Mouse (Mus musculus): Measurements from ENCODE around the gene Dcp1b. TPM values are rescaled to one million over a fixed set of nuclear protein-coding genes. Genes with fewer than 3 reads are reported as not detected.

The Dcp1b gene
- polyA plus RNA-seq, 1 experiment from 2014 or later: 6.6 TPM

DNA sequence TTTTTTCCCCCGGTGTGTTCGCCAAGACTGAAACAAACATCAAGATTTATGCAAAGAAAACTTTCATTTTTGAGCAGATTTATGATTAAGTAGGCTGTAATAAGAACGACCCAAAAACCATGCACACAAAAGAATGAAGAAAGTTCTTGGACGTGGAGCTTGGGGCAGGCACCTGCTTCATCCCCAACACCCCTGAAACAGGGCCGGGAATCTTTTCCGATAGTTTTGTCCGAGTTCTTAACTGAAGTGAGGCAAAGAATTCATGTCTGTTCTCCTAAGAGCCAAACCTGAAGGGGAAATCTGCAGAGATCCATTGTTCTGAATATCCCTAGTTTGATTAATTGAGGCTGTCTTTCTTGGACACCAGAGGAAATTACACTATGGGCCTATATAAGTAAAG is 1.1 kb downstream of the Dcp1b start:
- WGBS: 53% methylated on average over 7 of the region's 7 CpGs
- no peaks in the 10 kb centered on the region for H3K27me3 ChIP-seq (replicated peaks; ENCODE audit: insufficient read depth, low read length)
- 0 out of 2 replicates have a peak, but pooled peaks cover 3% of the 10 kb centered on the region for H3K36me3 ChIP-seq (ENCODE audit: insufficient read depth, low read length)
- peak overlapping the region; percentile 96; the same call in 1 of the 2 replicates for H3K4me3 ChIP-seq (ENCODE audit: low read depth, low read length)
- H3K4me2 ChIP-seq (replicated peaks; ENCODE audit: low read depth, low read length): peak overlapping the region; percentile 65; the same call in 1 of the 2 replicates
- peaks cover 6% of the 10 kb centered on the region; the same call in 1 of the 2 replicates for H3K4me1 ChIP-seq (ENCODE audit: insufficient read depth, low read depth, low read length)
- H3K9ac ChIP-seq (replicated peaks; ENCODE audit: low read depth): no peak overlapping the region
- H3K27ac ChIP-seq (ENCODE audit: low read length): no peak overlapping the region
- ATAC-seq (no peak), DNase-seq (ENCODE audit: low spot score) (no peak)
- no peak for TF ChIP-seq CTCF (IDR thresholded peaks at IDR 0.05)
- TF ChIP-seq EP300 (IDR thresholded peaks at IDR 0.05): no peak
- H3K9me3 ChIP-seq (ENCODE audit: low read length): no peaks in the 10 kb centered on the region

DNA sequence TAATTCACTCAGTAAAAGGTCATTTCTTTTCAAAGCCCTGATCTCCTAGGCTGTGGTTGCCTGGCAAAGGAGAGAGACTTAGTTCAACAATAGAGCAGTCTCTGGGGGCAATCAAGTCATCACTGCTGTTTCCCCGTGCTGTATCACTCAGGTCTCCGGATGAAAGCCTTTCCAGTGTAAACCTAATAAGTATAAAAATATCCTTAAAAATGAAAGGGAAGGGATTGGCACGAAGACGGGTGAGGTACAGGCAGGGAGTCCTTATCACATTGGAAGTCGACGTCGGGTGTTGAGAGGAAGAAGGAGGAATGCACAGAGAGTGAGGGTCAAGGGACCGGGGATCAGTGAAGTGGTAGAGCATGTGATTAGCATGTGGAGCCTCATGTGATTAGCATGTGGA is 2.0 kb downstream of the Dcp1b start:
- Histone ChIP-seq H3K9ac (replicated peaks; ENCODE audit: low read depth) (no peak overlapping the region), H3K27me3 (replicated peaks; ENCODE audit: insufficient read depth, low read length) (no peaks in the 10 kb centered on the region), H3K4me3 (ENCODE audit: low read depth, low read length) (no peak overlapping the region), H3K4me1 (ENCODE audit: insufficient read depth, low read depth, low read length) (peaks cover 6% of the 10 kb centered on the region; the same call in 1 of the 2 replicates), H3K4me2 (replicated peaks; ENCODE audit: low read depth, low read length) (no peak overlapping the region), H3K36me3 (ENCODE audit: insufficient read depth, low read length) (0 out of 2 replicates have a peak, but pooled peaks cover 3% of the 10 kb centered on the region), H3K9me3 (ENCODE audit: low read length) (no peaks in the 10 kb centered on the region), H3K27ac (ENCODE audit: low read length) (no peak overlapping the region)
- 41% methylated on average over 8 of the region's 8 CpGs for WGBS
- TF ChIP-seq EP300 (IDR thresholded peaks at IDR 0.05) (no peak), CTCF (IDR thresholded peaks at IDR 0.05) (no peak)
- DNase-seq (ENCODE audit: low spot score) (no peak), ATAC-seq (no peak)

DNA sequence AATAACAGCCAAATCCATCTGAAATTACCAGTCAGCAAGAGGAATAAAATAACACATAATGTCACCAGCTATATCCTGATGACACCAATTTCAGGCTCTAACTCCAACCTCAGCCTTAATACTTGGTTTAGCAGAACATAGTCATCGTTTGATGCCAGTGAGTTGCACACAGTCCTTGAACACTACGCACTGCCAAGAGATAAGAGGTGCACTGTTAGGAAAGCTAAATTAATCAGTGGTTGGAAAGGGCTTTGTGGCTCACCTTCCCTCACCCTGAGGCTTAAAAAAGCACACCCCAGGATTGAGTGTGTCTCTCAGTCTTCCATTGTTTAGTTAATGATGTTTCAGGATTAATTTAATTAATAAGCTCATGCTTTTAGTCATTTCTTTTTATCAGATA is 5.1 kb downstream of the Dcp1b start:
- 0 out of 2 replicates have a peak, but pooled peaks cover 3% of the 10 kb centered on the region for H3K4me1 ChIP-seq (ENCODE audit: insufficient read depth, low read depth, low read length)

DNA sequence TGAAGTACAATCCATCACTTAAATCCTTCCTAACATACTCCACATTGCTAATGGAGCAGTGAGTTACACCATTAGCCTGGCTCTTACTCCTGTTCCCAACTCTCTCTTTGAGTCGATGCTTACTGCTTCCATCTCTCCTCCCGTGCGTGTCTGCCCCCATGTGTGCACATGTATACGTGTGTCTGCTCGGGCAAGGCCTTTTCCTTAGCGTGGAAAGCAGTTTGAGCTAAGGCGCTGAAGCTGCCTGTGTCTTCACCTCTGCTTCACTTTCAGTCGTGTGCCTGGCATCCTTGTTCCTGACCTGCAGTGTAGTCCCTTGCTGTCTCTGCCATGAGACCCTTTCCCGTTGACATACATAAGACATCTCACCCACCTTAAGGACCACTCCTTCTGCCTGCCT is 7.2 kb downstream of the Dcp1b start:
- no peak for TF ChIP-seq CTCF (IDR thresholded peaks at IDR 0.05)
- no peak for TF ChIP-seq EP300 (IDR thresholded peaks at IDR 0.05)
- Histone ChIP-seq H3K9ac (replicated peaks; ENCODE audit: low read depth) (no peak overlapping the region), H3K36me3 (ENCODE audit: insufficient read depth, low read length) (0 out of 2 replicates have a peak, but pooled peaks cover 3% of the 10 kb centered on the region), H3K27me3 (replicated peaks; ENCODE audit: insufficient read depth, low read length) (no peaks in the 10 kb centered on the region), H3K4me2 (replicated peaks; ENCODE audit: low read depth, low read length) (no peak overlapping the region), H3K4me3 (ENCODE audit: low read depth, low read length) (no peak overlapping the region), H3K9me3 (ENCODE audit: low read length) (no peaks in the 10 kb centered on the region), H3K27ac (ENCODE audit: low read length) (no peak overlapping the region), H3K4me1 (ENCODE audit: insufficient read depth, low read depth, low read length) (no peaks in the 10 kb centered on the region)
- DNase-seq (ENCODE audit: low spot score): no peak
- no peak for ATAC-seq
- WGBS: 85% methylated on average over 9 of the region's 9 CpGs

More for the DNA sequence above, 5.1 kb downstream of the Dcp1b start:
- Histone ChIP-seq H3K4me3 (ENCODE audit: low read depth, low read length) (no peak overlapping the region), H3K27ac (ENCODE audit: low read length) (no peak overlapping the region), H3K27me3 (replicated peaks; ENCODE audit: insufficient read depth, low read length) (no peaks in the 10 kb centered on the region), H3K4me2 (replicated peaks; ENCODE audit: low read depth, low read length) (no peak overlapping the region), H3K9ac (replicated peaks; ENCODE audit: low read depth) (no peak overlapping the region), H3K36me3 (ENCODE audit: insufficient read depth, low read length) (0 out of 2 replicates have a peak, but pooled peaks cover 3% of the 10 kb centered on the region), H3K9me3 (ENCODE audit: low read length) (no peaks in the 10 kb centered on the region)
- 63% methylated on average over 2 of the region's 2 CpGs for WGBS
- TF ChIP-seq CTCF (IDR thresholded peaks at IDR 0.05): no peak
- TF ChIP-seq EP300 (IDR thresholded peaks at IDR 0.05): no peak
- no peak for DNase-seq (ENCODE audit: low spot score)
- ATAC-seq: no peak

DNA sequence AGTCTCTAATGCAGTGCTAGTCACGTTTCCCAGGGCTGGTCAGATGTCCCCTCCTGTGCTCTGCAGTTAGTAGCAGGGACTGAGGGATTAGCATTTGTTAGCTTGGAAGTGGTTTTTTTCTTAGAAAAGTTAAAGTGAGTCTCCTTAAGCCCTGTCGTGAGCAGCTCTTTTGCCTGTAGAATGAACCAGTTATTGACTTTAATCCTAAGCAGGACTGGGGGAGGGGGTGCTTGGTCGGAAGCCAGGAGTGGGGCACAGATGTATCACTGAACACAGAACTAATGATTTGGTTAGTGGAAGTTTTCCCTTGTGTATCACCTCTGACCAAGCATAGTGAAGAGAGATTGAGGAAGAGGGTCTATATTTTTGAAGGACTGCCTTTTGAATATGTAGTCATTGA is 8.7 kb downstream of the Dcp1b start:
- Histone ChIP-seq H3K36me3 (ENCODE audit: insufficient read depth, low read length) (0 out of 2 replicates have a peak, but pooled peaks cover 3% of the 10 kb centered on the region), H3K4me3 (ENCODE audit: low read depth, low read length) (no peak overlapping the region), H3K27ac (ENCODE audit: low read length) (no peak overlapping the region), H3K9me3 (ENCODE audit: low read length) (no peaks in the 10 kb centered on the region), H3K9ac (replicated peaks; ENCODE audit: low read depth) (no peak overlapping the region), H3K27me3 (replicated peaks; ENCODE audit: insufficient read depth, low read length) (no peaks in the 10 kb centered on the region), H3K4me1 (ENCODE audit: insufficient read depth, low read depth, low read length) (no peaks in the 10 kb centered on the region), H3K4me2 (replicated peaks; ENCODE audit: low read depth, low read length) (no peak overlapping the region)
- no peak for TF ChIP-seq EP300 (IDR thresholded peaks at IDR 0.05)
- no peak for TF ChIP-seq CTCF (IDR thresholded peaks at IDR 0.05)
- ATAC-seq: no peak
- DNase-seq (ENCODE audit: low spot score): no peak
- 64% methylated on average over 3 of the region's 3 CpGs for WGBS

DNA sequence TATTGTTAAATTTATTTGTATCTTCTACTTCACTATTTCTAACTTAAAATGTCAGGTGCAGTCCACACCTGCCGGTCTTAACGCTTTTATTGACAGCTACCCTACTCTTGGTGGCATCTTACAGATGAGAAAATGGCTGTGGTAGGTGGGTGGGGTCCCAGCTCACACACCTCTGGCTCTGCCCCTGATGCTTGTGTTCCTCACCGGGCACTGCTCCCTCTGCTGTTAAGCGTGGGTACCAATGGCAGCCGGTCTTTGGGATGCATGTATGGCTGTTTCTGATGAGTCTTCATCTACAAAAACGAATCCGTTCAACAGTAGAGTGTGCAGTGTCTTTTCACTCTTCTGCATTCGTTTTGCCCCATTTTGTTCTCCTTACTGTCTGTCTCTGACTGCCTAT is 11.6 kb downstream of the Dcp1b start:
- peaks cover 5% of the 10 kb centered on the region; the same call in 1 of the 2 replicates for H3K36me3 ChIP-seq (ENCODE audit: insufficient read depth, low read length)
- no peaks in the 10 kb centered on the region for H3K9me3 ChIP-seq (ENCODE audit: low read length)
- H3K4me2 ChIP-seq (replicated peaks; ENCODE audit: low read depth, low read length): no peak overlapping the region
- H3K4me1 ChIP-seq (ENCODE audit: insufficient read depth, low read depth, low read length): no peaks in the 10 kb centered on the region
- H3K27ac ChIP-seq (ENCODE audit: low read length): no peak overlapping the region
- no peak overlapping the region for H3K4me3 ChIP-seq (ENCODE audit: low read depth, low read length)
- no peaks in the 10 kb centered on the region for H3K27me3 ChIP-seq (replicated peaks; ENCODE audit: insufficient read depth, low read length)
- DNase-seq (ENCODE audit: low spot score) (peak; percentile 11), ATAC-seq (no peak)
- WGBS: 54% methylated on average over 8 of the region's 8 CpGs
- no peak for TF ChIP-seq EP300 (IDR thresholded peaks at IDR 0.05)
- TF ChIP-seq CTCF (IDR thresholded peaks at IDR 0.05): peak; percentile 64
- H3K9ac ChIP-seq (replicated peaks; ENCODE audit: low read depth): no peak overlapping the region

DNA sequence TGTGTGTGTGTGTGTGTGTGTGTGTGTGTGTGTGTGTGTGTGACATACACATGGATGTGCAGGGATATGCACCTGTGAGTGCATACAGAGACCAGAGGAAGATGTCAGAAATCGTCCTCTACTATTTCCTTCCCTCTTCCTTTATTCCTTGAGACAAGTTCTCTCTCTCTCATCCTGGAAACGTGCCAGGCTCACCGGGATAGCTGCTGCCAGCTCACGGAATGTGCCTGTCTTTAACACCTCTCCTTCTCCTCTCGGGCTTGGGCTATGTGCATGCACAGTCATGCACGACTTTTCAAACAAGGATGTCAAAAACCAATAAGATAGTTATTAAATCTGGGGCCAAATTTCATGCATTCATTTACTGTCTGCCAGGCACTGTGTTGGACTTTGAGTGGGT is 12.6 kb downstream of the Dcp1b start:
- Histone ChIP-seq H3K9me3 (ENCODE audit: low read length) (no peaks in the 10 kb centered on the region), H3K27ac (ENCODE audit: low read length) (no peak overlapping the region), H3K36me3 (ENCODE audit: insufficient read depth, low read length) (peaks cover 8% of the 10 kb centered on the region; the same call in 1 of the 2 replicates), H3K27me3 (replicated peaks; ENCODE audit: insufficient read depth, low read length) (no peaks in the 10 kb centered on the region), H3K4me1 (ENCODE audit: insufficient read depth, low read depth, low read length) (no peaks in the 10 kb centered on the region), H3K4me2 (replicated peaks; ENCODE audit: low read depth, low read length) (no peak overlapping the region), H3K9ac (replicated peaks; ENCODE audit: low read depth) (no peak overlapping the region), H3K4me3 (ENCODE audit: low read depth, low read length) (no peak overlapping the region)
- ATAC-seq (no peak), DNase-seq (ENCODE audit: low spot score) (no peak)
- no peak for TF ChIP-seq CTCF (IDR thresholded peaks at IDR 0.05)
- no peak for TF ChIP-seq EP300 (IDR thresholded peaks at IDR 0.05)
- WGBS: 53% methylated on average over 6 of the region's 6 CpGs
